Mouse (Mus musculus): ENCODE data around the gene Ghdc. TPM values are rescaled to one million over a fixed set of nuclear protein-coding genes. Genes with fewer than 3 reads are reported as not detected.

Ghdc gene
- 1 to 10 TPM; 5.2 to 5.7 TPM for total RNA-seq (2021)
- long read RNA-seq, experiment 1, partial matches to known transcripts = 2 of 6 reads
- long read RNA-seq, experiment 1, other reads (novel, unspliced or antisense) = 0 of 6 reads
- long read RNA-seq, experiment 2, partial matches to known transcripts = 2 of 8 reads
- long read RNA-seq, experiment 2, other reads (novel, unspliced or antisense) = 3 of 8 reads

DNA sequence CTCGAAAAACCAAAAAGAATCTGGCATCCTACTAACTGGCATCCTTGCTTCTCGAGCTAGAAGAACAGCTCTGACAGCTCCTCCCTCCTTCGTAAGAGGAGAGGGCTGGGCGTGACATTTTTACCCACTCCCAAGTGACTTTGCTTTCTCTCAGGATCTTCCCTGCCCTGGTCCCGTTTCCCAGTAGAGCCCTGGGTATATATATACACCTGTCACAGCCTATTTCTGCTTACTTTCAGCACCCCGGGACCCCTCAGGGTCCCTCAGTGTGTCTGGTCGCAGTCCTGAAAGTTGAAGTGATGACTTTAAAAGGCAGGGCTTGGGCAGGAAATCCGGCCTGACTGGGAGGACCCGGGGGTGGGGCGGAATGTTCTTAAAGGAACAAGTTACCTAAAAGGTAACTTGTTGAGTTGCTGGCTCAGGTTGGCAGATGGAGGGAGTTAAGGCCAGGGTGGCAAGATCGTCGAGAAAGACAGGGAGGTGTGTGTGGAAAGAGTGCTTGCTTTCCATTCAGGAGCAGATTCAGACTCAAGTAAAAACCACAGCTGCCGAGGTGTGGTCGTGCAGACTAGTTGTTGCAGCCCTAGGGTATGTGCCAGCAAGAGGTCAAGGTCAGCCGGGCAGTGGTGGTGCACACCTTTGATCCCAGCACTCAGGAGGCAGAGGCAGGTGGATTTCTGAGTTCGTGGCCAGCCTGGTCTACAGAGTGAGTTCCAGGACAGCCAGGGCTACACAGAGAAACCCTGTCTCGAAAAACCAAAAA is at the start of gene Ghdc:
Gene Ghdc (minus strand): TSS at position 312 of the 763 bp plus-strand sequence.
- peak; percentile 90 for DNase-seq (ENCODE audit: low spot score)

DNA sequence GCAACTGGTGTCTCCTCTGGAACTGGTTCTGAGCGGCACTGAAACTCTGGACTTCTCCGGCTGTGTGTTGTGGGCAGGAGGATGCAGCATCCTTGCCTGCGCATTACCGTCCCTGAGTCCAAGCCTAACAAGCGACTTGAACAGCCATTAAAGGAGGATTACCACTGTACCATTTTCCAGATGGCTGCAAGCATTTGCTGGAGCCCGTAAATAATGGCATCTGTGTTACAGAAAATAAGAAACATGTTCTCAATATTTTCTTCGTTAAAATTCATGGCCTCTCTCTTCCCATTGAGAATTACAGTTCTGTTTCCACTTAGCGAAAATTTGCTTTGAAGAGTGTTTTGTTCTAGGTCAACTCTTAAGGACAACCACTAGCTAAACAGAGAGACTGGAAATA is 49.3 kb upstream of the Ghdc start:
- no peak for DNase-seq (ENCODE audit: low spot score)

DNA sequence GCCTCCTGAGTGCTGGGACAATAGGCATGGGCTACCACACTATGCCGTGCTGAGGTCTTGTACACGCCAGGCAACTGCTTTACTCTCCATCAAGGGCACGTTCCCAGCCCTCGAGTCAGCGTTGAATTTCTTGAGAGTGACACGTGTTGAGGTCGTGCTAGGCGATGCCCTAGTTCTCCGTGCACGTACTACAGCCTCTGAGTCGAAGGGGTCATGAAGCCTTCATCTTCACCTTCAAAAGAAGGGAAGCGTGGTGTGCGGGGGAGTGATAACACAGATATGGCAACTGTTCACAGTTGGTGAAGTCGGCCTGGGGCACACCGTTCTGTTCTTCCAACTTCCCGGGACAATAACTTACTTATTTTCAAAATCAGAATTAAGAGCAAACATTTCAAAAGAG is 48.9 kb upstream of the Ghdc start:
- DNase-seq (ENCODE audit: low spot score) = no peak

DNA sequence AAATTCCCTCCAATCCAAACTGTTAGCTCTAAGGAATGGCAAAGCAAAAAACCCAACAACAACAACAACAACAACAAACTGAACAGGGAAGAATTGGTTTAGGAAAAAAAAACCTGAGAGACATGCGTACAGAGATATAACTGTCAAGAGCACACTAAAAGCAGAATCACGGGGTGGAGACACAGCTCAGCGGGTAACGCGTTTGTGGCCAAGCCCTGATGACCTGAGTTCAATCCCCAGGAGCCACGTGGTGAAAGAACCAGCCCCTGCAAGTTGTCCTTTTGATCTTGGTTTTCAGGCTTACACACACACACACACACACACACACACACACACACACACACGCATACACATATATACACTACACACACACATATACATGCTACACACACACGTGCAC is 48.3 kb upstream of the Ghdc start:
- DNase-seq (ENCODE audit: low spot score) = no peak

DNA sequence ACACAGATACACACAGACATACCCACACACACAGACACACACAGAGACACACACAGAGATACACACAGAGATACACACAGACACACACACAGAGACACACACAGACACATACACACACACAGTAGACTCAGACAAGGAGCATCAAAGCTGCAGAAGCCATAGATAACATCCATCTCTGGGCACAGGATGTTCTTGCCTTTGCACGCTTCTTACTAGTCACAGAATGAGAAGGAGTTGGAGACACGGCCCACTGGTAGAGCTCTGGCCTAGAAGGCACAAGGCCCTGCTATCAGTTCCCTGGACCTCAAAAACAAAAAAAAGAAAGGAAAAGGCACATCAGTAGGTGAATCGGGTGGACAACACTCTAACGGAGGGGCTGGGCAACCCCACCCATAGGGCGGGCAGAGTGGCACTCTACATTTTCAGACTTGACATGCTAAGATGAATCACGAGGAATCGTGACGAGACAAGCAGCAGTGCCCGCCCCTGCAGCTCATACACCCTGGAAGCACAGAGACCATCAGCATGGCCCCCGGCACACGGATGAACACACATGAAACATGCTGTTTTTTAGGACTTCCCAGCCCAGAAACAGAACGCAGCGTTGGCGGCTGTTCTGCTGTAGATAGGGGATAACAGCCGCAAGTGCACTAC is 47.7 kb upstream of the Ghdc start:
- no peak for DNase-seq (ENCODE audit: low spot score)

DNA sequence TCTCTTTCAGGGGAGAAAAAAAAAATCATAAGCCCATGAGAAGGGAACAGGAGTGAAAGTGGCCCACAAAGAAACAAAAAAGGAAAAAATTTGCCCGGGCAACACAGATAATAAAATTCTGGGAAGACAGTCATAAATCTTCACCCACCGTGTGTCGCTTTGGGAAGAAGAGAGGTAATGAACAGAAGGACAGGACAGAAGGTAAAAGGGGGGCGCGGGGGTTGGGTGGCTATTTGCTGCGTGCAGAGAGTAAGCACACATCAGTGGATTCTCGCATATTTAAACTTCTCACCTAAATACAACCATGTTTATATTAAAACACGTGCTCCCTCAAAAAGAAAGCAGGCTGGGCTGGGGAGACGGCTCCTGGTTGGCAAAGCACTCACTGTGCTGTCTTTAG is 46.6 kb upstream of the Ghdc start:
- DNase-seq (ENCODE audit: low spot score) = no peak

DNA sequence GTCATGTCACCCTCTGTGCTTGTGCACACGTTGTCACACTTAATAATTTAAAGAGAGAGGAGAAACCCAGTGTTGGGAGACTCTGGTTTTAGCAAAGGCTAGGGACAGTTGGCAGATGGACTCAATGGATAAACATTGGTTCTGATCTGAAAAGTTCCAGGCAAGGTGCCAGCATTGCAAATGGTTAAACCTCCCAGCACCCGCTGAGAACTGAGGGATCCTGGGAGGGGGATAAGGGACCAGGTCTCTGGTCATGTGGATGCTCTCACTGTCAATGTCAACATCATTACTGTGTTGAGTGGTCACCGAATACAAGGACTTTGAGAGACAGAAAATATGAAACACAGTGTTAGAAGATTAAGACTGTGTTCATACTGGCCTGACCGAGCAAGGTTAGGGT is 46.0 kb upstream of the Ghdc start:
- DNase-seq (ENCODE audit: low spot score) = no peak

DNA sequence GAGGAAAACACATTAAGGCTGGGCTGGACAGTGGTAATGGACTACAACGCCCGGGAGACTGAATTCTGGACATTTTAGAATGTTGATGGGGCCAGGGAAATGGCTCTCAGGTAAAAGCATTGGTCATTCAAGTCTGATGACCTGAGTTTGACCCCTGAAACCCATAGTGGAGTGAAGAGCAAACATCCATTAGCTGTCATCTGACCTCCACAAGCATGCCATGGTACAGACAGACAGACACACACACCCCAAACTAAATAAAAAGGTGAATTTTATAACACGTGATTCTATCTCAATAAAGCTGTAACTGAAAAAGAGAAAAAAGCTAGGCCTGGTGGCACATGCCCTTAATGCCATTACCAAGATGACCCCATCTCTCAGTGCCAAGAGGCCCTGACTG is 45.6 kb upstream of the Ghdc start:
- DNase-seq (ENCODE audit: low spot score) = no peak

DNA sequence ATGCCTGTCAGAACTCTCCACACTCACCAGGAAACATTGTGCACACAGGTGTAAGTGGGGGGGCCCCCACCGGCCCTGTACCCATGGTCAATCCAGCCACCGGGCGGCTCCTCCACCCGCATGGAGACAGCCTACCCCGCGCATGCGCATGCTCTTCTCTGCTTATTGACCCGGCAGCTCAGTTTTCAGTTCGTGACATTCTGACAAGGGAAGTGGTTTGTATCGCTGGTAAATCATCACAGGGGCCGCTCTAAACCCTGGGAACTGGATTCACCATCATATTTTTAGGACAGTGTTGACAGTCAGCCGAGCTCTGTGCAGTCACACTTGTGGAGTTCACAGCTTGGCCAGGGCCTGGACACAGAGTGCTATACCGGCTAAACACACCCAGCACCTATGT is 43.7 kb upstream of the Ghdc start:
- DNase-seq (ENCODE audit: low spot score) = peak; percentile 90

DNA sequence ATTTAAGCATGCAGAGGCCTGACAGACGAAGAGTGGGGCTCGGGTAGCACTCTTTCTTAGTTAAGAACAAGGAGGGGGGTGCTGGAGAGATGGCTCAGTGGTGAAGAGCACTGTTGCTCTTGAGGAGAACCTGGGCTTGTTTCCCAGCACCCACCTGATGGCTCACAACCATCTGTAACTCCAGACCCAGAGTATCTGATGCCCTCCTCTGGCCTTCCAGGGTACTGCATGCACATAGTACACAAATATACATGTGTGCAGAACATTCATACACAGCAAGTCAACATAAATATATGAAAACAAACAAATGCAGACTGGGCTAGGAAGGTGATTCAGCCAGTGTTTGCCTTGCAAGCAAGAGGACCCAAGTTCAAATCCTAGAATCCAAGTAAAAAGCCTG is 40.4 kb upstream of the Ghdc start:
- no peak for DNase-seq (ENCODE audit: low spot score)

DNA sequence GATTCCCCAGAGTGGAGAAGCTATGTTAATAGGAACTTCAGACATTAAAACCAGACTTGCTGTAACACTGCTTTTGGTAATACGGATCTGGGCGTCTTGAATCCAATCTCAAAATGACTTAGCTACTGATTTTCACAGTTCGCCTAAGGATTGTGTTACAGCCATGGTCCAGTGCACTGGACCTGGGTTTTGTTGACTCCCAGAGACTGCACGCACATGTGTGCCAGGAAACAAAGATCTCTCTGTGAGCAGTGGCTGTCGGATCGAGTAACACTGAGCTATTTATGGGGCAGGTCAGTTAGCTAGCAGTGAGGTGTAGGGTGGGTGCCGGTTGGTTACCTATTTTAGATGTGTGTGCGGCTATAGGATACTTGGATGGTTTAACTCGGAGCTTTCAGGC is 39.8 kb upstream of the Ghdc start:
- DNase-seq (ENCODE audit: low spot score) = no peak

DNA sequence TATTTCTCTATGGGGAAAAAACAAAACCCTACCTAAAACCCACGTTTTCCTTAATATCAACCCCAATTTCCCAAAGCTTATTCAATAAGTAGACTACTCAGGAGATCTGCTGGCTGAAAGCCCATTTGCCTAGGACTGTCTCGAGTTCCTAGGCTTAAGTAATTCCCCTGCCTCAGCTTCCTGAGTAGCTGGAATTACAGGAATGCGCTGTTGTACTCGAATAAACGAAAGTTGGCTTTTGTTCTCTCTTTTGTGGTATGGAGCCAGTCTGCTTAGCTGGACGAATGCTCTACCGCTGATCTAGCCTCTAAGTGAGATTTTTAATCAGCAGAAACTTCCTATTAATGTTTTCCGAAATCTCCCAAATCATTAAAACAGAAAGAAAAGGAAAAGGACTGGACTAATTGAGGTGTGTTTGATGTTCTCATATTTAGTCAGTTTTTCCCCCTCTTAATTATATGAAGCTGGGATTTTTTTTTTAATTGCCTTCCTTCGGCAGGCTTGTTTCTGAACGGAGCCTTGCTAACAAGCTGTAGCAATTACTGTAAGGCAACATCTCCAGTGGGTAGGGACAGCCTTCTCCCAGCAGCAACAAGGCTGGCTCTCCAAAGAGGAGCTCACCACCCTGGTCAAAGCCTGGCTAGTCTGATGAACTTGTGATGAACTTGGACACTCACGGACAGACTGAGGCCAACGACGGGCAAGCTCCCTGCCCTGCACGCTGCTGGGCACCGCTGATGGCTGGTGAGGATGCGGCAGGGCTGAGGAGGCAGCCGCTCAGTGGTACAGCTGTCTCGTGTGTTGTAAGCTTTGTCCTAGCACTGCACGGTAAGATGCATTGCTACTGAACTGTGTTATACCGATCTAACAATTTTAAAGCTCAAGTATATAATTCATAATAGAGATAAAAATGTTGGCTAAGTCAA is 35.9 kb upstream of the Ghdc start:
- DNase-seq (ENCODE audit: low spot score) = no peak

DNA sequence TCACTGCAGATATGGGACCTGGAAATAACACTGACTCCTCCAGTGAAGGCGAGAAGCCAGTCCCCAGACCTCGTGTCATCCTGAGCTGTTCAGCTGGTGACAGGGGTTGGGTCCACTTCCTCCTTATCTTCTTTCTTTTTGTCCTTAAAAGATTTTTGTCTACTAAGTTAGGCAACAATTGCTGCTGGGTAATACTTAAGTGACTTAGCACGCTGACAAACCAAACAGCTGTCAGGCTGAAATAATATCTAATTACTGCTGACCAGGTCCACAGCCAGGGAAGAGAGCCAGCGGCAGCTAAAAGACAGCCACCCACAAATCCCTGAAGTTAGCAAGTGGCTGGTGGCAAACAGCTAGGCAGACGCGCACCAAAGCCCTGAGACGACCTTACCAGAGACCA is 34.8 kb upstream of the Ghdc start:
- DNase-seq (ENCODE audit: low spot score) = peak; percentile 75

DNA sequence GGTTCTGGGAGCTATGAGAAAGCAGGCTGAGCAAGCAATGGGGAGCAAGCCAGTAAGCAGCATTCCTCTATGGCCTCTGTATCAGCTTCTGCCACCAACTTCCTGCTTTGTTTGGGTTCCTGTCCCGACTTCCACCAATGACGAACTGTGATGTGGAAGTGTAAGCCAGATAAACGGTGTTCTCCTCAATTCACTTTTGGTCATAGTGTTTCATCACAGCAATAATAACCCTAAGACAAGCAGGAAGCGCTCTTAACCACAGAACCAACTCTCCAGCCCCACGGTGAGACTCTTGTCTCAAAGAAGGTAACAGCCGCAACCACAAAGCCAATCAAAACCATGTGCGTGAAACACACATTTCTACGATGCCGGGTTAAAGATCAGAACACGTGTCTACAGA is 33.7 kb upstream of the Ghdc start:
- DNase-seq (ENCODE audit: low spot score) = no peak

DNA sequence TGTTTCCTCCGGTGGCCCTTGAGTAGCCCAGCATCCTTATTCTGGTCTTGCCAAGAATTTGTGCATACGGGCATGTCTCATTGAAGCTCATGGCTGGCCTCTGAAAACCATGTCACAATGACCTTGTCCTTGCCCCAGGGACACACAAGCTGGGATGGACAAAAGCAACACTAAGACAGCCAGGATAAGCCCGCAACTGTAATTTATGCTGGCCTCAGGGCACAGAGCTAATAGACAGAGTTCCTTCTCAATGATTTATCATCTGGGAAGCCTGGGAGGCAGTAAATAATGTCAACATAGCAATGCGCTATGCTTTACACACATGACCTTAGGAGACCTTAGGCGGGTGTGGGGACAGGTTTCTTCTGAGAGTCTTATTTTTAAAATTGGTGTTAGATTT is 28.7 kb upstream of the Ghdc start:
- no peak for DNase-seq (ENCODE audit: low spot score)

DNA sequence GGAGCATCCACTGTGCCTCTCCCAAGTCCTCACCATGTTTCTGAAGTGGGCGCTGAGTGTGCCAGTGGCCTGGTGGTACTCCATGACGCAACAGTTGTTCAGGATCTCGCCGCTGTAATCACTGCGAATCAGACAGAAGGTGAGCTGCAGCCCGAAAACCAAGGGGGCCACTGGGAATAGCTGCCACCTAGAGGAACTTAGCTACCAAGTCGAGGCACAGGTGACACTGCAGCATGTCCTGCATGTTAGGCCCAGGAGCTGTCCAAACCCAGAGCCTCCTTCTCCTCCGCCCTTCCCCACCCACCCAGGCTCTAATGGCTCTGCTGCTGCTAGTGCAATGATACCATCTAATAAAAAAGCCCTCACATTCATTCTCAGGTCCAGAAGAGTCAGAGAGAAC is 25.8 kb upstream of the Ghdc start:
- DNase-seq (ENCODE audit: low spot score) = no peak

DNA sequence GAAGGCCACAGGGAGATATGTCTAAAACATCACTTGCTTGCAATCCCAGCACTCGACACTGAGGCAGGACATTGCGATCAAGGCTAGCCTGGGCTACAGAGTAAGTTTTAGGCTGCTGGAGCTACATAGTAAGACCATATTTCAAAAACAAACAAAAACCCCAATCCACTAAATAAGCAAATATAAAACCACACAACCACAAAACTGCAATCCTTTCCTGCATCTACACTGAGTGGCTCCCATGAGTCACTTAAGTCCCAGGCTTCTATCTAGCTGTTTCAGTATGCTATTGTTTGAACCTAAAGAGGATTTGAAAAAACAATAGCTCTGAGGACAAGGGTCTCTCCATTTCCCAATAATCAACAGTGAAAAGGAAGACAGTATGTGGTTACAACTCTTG is 24.6 kb upstream of the Ghdc start:
- DNase-seq (ENCODE audit: low spot score) = no peak

DNA sequence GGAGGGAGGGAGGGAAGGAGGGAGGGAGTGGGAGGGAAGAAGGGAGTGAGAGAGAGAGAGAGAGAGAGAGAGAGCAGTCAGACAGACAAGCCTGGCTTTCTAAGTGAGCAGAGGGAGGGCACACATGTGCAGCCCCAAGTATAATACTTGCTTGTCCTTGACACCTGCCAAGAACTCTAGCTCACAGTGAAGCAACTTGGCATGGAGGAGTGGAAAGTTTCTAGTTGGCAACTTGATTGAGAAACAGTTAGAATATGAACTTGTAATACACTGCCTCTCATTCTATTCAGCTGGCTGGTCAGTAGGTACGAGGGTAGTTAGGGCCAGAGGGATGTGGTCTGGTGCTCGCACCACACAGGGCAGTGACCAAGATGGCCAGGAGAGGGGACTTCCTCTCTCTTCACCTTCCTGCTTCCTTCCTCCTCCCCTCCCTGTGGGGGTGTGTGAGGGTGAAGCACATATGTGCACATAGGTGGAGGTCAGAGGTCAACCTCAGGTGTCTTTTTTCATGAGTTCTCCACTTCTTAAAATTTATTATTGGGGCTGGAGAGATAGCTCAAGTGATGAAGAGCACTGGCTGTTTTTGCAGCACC is 20.8 kb upstream of the Ghdc start:
- peak; percentile 87 for DNase-seq (ENCODE audit: low spot score)

DNA sequence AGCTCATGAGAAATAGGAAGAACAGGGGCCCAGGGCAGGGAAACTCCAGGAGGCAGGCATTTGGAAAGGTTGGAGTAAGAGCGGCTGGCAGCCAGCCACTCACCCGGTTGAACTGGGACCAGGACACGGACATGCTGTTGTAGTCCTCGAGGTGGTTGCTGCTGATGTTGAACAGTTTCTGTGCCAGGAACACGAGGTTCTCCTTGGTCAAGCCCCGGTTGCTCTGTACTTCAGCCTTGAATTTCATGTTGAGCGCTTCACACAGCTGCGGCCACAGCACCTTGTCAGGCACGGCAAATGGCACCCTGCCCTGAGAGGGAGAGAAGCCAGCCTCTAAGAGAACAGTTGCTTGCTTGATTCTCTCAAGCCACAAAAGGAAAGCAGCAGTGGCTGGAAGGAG is 19.9 kb upstream of the Ghdc start:
- peak; percentile 94 for DNase-seq (ENCODE audit: low spot score)

DNA sequence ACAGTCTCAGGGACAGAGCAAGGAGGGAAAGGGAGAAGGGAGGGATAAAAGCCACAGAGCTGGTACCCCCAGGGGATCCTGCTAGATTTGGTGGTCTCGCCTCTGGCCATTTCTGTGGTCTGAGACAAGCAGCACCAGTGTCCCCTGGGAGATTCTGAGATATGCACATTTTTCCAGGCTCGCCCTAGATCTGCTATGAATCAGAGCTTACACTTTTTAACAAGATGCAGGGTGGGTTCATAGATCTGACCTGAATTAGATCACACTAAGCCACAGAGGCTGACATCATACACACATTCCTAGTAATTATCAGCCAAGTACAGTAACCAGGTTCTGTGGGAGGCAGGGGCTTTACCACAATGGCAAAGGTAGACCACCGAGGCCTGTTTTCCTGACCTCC is 18.9 kb upstream of the Ghdc start:
- no peak for DNase-seq (ENCODE audit: low spot score)

DNA sequence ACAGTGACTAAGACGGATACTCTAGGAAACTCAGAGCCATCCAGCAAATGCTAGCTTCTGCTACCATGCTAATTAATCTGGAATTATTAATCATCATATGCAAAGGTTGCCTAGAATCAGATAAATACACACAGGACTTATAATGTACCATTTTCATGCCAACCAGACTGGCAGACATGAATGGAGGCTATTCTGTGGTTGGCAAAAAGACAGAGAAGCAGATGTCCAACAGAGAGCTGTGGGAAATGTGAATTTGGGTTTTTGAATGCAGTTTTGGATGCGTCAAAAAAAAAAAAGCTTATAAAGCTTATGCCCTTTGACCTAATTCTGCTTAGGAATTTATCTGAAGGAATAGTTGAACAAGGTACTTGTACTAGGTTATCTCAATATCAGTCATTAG is 15.0 kb upstream of the Ghdc start:
- DNase-seq (ENCODE audit: low spot score) = no peak

DNA sequence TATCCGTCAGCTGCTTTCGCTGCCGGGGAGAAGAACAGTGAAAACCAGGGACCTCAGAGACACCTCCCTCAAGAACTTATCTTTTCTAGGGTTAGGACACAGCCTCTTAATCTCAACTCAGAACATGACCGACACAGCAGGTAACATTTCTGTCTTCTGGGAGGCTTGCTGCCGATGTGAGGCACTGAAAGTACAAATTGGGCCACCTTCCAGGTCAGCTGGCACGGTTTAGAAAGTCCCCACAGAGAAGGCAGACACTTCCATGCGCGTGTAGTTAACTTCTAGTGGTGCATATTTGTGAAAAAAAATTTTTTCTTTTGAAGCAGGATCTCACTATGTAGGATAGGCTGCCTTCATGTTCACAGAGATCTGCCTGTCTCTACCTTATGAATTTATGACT is 13.5 kb upstream of the Ghdc start:
- no peak for DNase-seq (ENCODE audit: low spot score)
